Mouse (Mus musculus) thymus, adult 2 months (tissue): Measurements from ENCODE around the gene Lgi2.

Experiments used
- CTCF ChIP-seq: fragments of 200-500 bp; IDR thresholded peaks from 2 replicates; pipeline ENCODE4 v1.5.1; 2012; ENCODE audit warnings: mild to moderate bottlenecking, control low read depth, low read length, moderate library complexity, borderline replicate concordance; ENCODE audit not compliant: control insufficient read depth, poor library complexity, insufficient read depth; ENCODE audit errors: extremely low read depth
- POLR2A ChIP-seq: fragments of 200-500 bp; IDR thresholded peaks from 2 replicates; pipeline ENCODE4 v1.6.1; 2012; ENCODE audit warnings: mild to moderate bottlenecking, low read length, control low read depth, moderate library complexity; ENCODE audit not compliant: control insufficient read depth, poor library complexity, insufficient read depth; ENCODE audit errors: extremely low read depth

DNA sequence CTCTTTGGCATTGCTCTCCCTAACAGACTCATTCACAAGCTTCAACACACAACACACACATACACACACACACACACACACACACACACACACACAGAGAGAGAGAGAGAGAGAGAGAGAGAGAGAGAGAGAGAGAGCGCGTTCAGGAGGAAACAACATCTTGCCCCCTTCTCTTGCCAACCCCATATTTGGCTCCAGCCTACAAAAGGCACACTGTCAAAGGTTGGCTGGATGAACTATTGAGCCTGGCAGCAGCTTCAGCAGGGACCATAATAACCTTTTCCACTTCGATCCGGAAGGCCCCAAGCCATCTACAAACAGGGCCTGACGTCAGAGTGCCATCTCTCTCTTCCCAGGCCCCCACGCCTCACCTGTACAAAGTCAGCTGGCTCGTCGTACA, 46.5 kb upstream of the Lgi2 start:
- TF ChIP-seq CTCF (no peak), POLR2A (no peak)
